Mouse (Mus musculus) stomach, postnatal 0 days (tissue): ENCODE measurements at regions not wholly inside any gene's neighbourhood (a gene's known extent, or its start where the extent isn't known, plus 50 kb on each side); places are given as distances from the start of the nearest gene placed in this dataset.

Source experiments
- CTCF ChIP-seq: IDR thresholded peaks from 2 replicates; pipeline ENCODE4 v1.5.1; 2016; ENCODE audit warnings: antibody characterized with exemption, low read depth, mild to moderate bottlenecking, moderate library complexity
- EP300 ChIP-seq: optimal IDR thresholded peaks from 2 replicates; pipeline ENCODE3; 2016; ENCODE audit warnings: antibody characterized with exemption

GRCm38 (mm10) chr14:100359881-100360280, 75.4 kb upstream of the Klf12 start:
- no peak for TF ChIP-seq EP300
- TF ChIP-seq CTCF, result no peak
